Mouse (Mus musculus) kidney, adult 2 months (tissue): Measurements from ENCODE around the gene Pdlim5.

Experiments used
- CTCF ChIP-seq: fragments of 200-500 bp; conservative IDR thresholded peaks from 2 replicates; pipeline ENCODE4 v1.5.1; 2011; ENCODE audit warnings: low read depth, mild to moderate bottlenecking, control low read depth, low read length, moderate library complexity, mixed read lengths; ENCODE audit not compliant: insufficient read depth, insufficient read length
- POLR2A ChIP-seq: fragments of 200-500 bp; IDR thresholded peaks from one replicate; pipeline ENCODE4 v1.6.1; 2011; ENCODE audit warnings: low read depth, low read length, control low read depth

DNA sequence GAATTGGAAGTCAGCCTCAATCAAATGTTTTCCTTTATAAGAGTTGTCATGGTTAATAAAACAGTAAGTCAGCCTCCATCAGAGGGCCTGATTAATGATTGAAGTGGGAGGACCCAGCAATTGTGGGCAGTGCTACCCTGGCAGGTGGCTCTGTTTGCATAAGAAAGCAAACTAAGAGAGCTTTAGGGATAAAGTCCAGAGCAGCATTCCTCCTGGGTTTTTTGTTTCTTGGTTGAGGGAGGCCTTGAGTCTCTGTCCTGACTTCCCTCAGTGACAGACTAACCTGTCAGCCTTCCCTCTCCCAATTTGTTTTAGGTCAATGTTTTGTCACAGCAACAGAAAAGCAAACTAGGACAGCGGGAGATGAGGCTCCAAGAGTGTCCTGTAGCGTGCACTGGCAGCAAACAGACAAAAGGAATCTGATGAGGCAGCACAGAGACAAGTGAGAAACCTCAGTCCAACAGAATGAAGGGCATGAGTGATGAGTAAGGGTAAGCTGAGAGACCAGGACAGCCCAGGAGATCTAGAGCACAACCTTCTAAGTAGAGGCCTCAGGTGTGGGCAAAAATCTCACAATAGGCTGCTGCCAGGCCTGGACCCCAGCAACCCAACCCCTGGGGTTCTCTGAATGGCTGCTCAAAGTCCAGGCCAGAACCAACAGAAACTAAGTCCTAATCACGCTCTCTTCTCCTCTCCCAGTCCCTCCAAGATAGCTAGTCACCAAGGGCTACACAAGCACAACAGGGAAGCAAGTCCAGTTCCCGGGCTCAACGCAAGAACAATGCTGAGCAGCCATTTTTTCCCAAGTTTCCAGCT is 46.5 kb downstream of the Pdlim5 start:
- TF ChIP-seq CTCF (no peak), POLR2A (no peak)
